Mouse (Mus musculus) liver, adult 2 months (tissue): ENCODE measurements around the gene Blmh. TPM values are rescaled to one million over a fixed set of nuclear protein-coding genes. Genes with fewer than 3 reads are reported as not detected.
A peak's percentile ranks its signal among the peaks of the same experiment; 100 is the strongest.

Experiments
- DNase-seq: peaks from one replicate; pipeline ENCODE4 v3.0.0-alpha.2; 2011; ENCODE audit warnings: low read depth, low spot score; ENCODE audit errors: extremely low read depth
- H3K27ac ChIP-seq: fragments of 200-500 bp; replicated peaks from 2 replicates; pipeline ENCODE4 v1.5.1; 2012; ENCODE audit warnings: low read depth, mild to moderate bottlenecking, control low read depth, inconsistent platforms, low read length; ENCODE audit not compliant: insufficient read depth
- H3K27me3 ChIP-seq: fragments of 200-500 bp; 2 replicates; pipeline ENCODE4 v1.6.1; 2012; ENCODE audit warnings: mild to moderate bottlenecking, moderate library complexity, low read length, inconsistent platforms; ENCODE audit not compliant: control insufficient read depth, insufficient read depth
- H3K36me3 ChIP-seq: fragments of 200-500 bp; 2 replicates; pipeline ENCODE4 v1.6.1; 2012; ENCODE audit warnings: low read length, inconsistent platforms; ENCODE audit not compliant: control insufficient read depth, insufficient read depth
- H3K4me1 ChIP-seq: fragments of 200-500 bp; 2 replicates; pipeline ENCODE4 v1.6.1; 2011; ENCODE audit warnings: low read length; ENCODE audit not compliant: control insufficient read depth, insufficient read depth
- H3K4me3 ChIP-seq: fragments of 200-500 bp; 2 replicates; pipeline ENCODE4 v1.5.1; 2011; ENCODE audit warnings: low read depth, mild to moderate bottlenecking, control low read depth, low read length, moderate library complexity; ENCODE audit not compliant: insufficient read depth
- H3K79me2 ChIP-seq: fragments of 200-500 bp; 2 replicates; pipeline ENCODE4 v1.6.1; 2012; ENCODE audit warnings: inconsistent platforms, mild to moderate bottlenecking, low read length, moderate library complexity; ENCODE audit not compliant: control insufficient read depth, insufficient read depth
- H3K9ac ChIP-seq: fragments of 200-500 bp; 2 replicates; pipeline ENCODE4 v1.6.1; 2012; ENCODE audit warnings: low read depth, mild to moderate bottlenecking, control low read depth, inconsistent platforms, low read length
- CTCF ChIP-seq: fragments of 200-500 bp; IDR thresholded peaks from 2 replicates; pipeline ENCODE4 v1.5.1; 2011; ENCODE audit warnings: low read depth, low read length, control low read depth
- POLR2A ChIP-seq: fragments of 200-500 bp; IDR thresholded peaks from 2 replicates; pipeline ENCODE4 v1.6.1; 2011; ENCODE audit warnings: low read length, control low read depth; ENCODE audit not compliant: insufficient read depth; ENCODE audit errors: extremely low read depth
- WGBS: fragments of 180-500 bp; shearing (Covaris S2); methylation state at CpG from one replicate; pipeline ENCODE4 v1.1.7; 2018; 5-methylcytosine and 5-hydroxymethylcytosine counted together
- polyA plus RNA-seq: library from polyadenylated mRNA; depleted of rRNA; stranded (reverse); fragments of >200 nt; gene quantifications from 2 replicates; pipeline ENCODE4 v1.2.3, GENCODE M21; 2012
- total RNA-seq: library from RNA; depleted of rRNA; stranded (reverse); fragments of >200 nt; gene quantifications from 2 replicates; pipeline ENCODE4 v1.2.3, GENCODE M21; 2014

The Blmh gene
- total and polyA plus RNA-seq, 2 experiments = 8.6 to 45.8 TPM

DNA sequence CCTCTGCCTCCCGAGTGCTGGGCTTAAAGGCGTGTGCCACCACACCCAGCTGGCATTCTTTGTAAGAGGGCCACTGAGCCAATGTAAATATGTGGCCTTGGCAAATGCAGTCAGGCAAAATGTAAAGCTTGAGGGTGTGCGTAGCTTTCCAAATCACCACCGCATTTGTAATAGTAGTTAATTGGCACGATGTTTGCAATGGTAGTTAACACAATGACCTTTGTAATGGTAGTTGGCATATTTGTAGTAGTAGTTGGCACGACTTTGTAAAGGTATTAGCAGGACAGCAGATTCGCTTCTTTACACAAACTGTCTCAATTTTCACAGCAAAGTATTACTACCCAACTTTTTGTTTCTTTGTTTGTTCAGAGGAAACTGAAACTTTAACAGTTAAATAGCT is 16.0 kb upstream of the Blmh start:
- no peak overlapping the region for H3K27ac ChIP-seq
- H3K9ac ChIP-seq = no peak overlapping the region
- H3K36me3 ChIP-seq = no peaks in the 10 kb centered on the region
- TF ChIP-seq POLR2A = no peak
- TF ChIP-seq CTCF = no peak
- no peak overlapping the region for H3K4me3 ChIP-seq
- H3K4me1 ChIP-seq = peaks cover 3% of the 10 kb centered on the region
- no peaks in the 10 kb centered on the region for H3K27me3 ChIP-seq
- 24% methylated on average over 7 of the region's 7 CpGs for WGBS
- no peaks in the 10 kb centered on the region for H3K79me2 ChIP-seq
- DNase-seq = peak; percentile 92

DNA sequence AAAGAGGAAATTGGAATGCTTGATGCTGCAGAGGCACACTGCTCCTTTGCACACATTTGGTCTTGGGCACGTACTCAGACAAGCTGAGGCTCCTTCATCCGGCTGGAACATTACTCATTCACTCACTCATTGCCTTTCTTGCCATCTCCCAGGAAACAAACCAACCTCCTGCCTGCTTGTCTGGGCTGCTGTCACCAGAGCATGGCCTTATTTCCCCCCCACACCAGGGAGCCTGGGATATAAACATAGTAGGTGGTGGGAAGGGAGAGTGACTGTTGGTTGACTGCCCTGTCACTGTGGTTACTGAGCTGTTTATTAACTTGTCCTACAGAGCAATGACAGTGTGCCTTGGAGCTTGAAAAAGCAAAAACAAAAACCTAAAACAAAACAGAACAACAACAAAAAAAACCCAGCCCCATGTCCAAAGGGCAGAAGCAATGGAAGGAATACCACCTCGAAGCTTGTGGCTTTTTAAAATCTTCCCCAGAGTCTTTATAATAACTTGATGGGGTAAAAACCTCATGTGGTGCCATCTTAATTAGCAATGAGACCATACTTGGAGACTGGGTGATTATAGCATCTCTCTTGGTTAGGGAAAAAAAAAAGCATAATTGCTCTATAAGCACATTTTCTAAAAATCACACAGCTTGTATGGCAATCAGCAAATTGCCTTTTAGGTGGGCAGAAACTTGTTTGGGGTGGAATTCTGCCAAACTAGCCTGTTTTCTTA is 13.1 kb upstream of the Blmh start:
- Histone ChIP-seq H3K27me3 (no peaks in the 10 kb centered on the region), H3K79me2 (no peaks in the 10 kb centered on the region), H3K4me3 (no peak overlapping the region), H3K4me1 (peaks cover 9% of the 10 kb centered on the region), H3K9ac (no peak overlapping the region), H3K36me3 (no peaks in the 10 kb centered on the region), H3K27ac (no peak overlapping the region)
- WGBS = 38% methylated on average over 3 of the region's 3 CpGs
- TF ChIP-seq POLR2A (no peak), CTCF (no peak)
- peak; percentile 75 for DNase-seq

DNA sequence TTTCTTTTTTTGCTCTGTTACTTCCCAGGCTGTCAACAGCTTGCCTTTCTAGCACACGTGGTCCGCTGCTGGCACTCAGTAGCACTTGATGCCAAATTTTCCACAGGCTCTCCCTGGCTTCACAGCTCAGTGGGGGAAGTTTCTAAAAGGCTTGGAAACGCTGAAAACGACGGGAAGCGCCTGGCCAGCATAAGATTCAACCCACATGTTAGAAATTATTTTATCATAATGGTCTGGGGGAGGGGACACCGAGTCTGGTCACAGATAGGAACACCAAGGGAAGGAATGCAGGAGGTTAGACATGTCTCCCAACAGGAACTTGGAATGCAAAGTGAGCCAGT is 12.6 kb upstream of the Blmh start:
- Histone ChIP-seq H3K4me1 (peaks cover 9% of the 10 kb centered on the region), H3K79me2 (no peaks in the 10 kb centered on the region), H3K4me3 (no peak overlapping the region), H3K27me3 (no peaks in the 10 kb centered on the region), H3K36me3 (no peaks in the 10 kb centered on the region), H3K9ac (no peak overlapping the region), H3K27ac (no peak overlapping the region)
- WGBS = 25% methylated on average over 7 of the region's 7 CpGs
- no peak for TF ChIP-seq CTCF
- TF ChIP-seq POLR2A = no peak
- DNase-seq = peak; percentile 62

DNA sequence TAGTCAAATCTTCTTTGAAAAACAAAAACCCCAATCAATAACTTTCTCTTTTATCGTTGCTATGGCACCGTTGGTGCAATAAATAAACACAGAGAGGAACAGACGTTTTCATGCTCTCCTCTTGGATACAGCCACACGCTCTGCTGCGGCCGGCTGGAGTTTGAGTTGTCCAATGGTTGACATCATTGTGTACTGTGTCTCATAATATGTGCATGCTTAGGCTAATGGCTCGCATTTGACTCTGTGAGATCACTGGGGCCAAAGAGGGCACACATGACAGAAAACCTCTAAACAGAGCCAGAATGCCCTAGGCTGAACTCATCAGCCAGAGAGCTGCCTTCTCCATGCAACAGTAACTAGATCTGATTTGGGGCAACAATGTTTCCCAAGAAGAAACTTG is 10.2 kb upstream of the Blmh start:
- Histone ChIP-seq H3K79me2 (no peaks in the 10 kb centered on the region), H3K4me3 (no peak overlapping the region), H3K4me1 (peaks cover 9% of the 10 kb centered on the region), H3K36me3 (no peaks in the 10 kb centered on the region), H3K27me3 (no peaks in the 10 kb centered on the region), H3K27ac (peak overlapping the region; percentile 4; the same call in 1 of the 2 replicates), H3K9ac (no peak overlapping the region)
- peak; percentile 85 for DNase-seq
- 9% methylated on average over 7 of the region's 7 CpGs for WGBS
- no peak for TF ChIP-seq POLR2A
- no peak for TF ChIP-seq CTCF

DNA sequence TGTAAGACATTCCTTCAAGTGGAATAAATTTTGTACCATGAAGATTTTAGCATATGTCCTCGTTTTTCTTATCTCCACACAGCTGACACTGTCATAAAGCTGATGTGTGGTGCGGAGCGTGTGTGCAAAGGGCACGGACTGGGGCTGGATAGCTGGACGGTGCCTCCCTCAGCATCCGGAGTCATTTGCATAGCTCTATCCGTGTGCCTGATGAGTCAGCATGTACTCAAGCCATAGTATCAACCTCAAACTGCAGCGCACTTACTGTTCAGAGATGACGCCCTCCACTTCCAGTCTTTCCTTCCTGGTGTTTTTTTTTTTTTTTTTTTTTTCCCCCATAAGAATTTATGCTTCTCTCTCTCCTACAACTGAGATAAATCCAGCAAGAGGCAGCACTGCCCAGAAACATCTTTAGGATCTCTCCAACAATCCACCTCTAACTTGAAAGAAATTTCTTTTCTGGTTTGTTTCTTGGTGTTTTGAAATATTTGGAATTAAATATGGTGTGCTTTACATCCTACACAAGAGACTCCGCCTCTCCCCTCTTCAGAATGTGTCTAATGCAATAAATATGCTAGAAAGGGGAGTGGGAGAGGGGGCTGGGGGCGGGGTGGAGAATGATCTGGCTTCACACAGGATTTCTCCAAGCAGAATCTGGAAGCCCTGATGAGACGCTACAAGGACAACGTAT is 7.9 kb upstream of the Blmh start:
- TF ChIP-seq POLR2A = no peak
- no peak for TF ChIP-seq CTCF
- no peak overlapping the region for H3K4me3 ChIP-seq
- no peaks in the 10 kb centered on the region for H3K27me3 ChIP-seq
- DNase-seq = no peak
- H3K9ac ChIP-seq = no peak overlapping the region
- 55% methylated on average over 13 of the region's 13 CpGs for WGBS
- no peaks in the 10 kb centered on the region for H3K79me2 ChIP-seq
- peaks cover 5% of the 10 kb centered on the region for H3K4me1 ChIP-seq
- no peaks in the 10 kb centered on the region; the same call in 1 of the 2 replicates for H3K36me3 ChIP-seq
- no peak overlapping the region for H3K27ac ChIP-seq

DNA sequence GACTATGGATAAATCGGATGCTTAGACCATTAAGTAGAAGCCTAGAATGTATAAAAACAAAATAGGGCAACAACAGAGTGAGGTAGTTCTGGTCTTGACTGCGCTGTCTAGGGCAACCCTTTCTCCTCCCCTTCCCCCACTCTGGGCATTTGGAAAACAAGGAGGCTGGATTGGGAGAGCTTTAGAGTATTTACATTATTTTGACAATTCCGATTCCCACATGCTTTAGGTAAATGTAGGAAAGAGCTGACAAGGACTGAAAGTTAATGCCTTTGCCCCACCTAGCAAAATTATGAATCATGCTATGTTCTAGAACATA is 7.4 kb upstream of the Blmh start:
- DNase-seq = no peak
- TF ChIP-seq CTCF (no peak), POLR2A (no peak)
- H3K27ac ChIP-seq = no peak overlapping the region
- no peak overlapping the region for H3K9ac ChIP-seq
- H3K4me3 ChIP-seq = no peak overlapping the region
- peaks cover 5% of the 10 kb centered on the region for H3K4me1 ChIP-seq
- WGBS = 79% methylated on average over 3 of the region's 3 CpGs
- no peaks in the 10 kb centered on the region; the same call in 1 of the 2 replicates for H3K36me3 ChIP-seq
- H3K79me2 ChIP-seq = no peaks in the 10 kb centered on the region
- no peaks in the 10 kb centered on the region for H3K27me3 ChIP-seq
